Mouse (Mus musculus): ENCODE measurements around the gene Dkk2.

DNA sequence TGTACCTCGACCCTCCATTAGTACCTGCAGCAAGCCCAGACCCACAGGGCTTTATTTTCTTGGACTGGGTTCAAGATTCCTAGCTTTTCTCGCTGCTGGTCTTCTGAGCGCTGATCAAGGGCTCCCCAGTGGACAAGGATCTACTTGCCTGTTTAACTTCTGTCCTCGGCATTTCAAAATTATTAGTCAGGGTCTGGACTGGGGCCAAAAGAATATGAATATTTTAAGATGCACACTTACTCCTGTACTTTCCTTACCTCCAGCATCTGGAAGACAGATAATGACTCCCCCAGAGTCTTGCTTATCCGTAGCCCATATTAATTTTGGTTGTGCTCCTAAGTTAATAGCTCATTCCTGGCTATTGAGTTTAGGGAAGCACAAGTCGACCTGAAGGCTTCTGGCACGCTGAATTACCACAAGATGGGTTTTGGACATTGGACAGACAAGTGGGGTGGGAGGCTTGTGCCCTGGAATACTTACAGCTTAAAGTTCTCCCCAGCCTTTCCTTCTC is 134.9 kb downstream of the Dkk2 start:
- TF ChIP-seq CTCF (IDR thresholded peaks at IDR 0.05; ENCODE audit: low read depth) (no peak), EP300 (optimal IDR thresholded peaks at IDR 0.05) (no peak)
